8 mouse cellular contexts compared by ENCODE assay signal in genomic region chr2:160597582-160598281, GRCm38 (mm10). TPM values are rescaled to one million over a fixed set of nuclear protein-coding genes. Genes with fewer than 3 reads are reported as not detected.
A peak's percentile ranks its signal among the peaks of the same experiment; 100 is the strongest.
DNase-seq lines count a peak whose midpoint lies in the region; ATAC-seq and TF ChIP-seq lines count a peak whose summit lies in the region.

No protein-coding gene starts in this region.

- H3K4me1 ChIP-seq in E14TG2a.4 (replicated peaks; ENCODE audit: low read depth, low read length), result peaks cover 10% of the 10 kb centered on the region; the same call in 1 of the 2 replicates
- no peaks in the 10 kb centered on the region for H3K4me1 ChIP-seq in forebrain, embryonic 10.5 days
- H3K4me1 ChIP-seq in liver, embryonic 16.5 days (ENCODE audit: control insufficient read depth, low read depth, low read length), result peaks cover 13% of the 10 kb centered on the region
- H3K4me1 ChIP-seq in neural tube, embryonic 12.5 days, result no peaks in the 10 kb centered on the region
- H3K4me1 ChIP-seq in stomach, postnatal 0 days (replicated peaks; ENCODE audit: control insufficient read depth, insufficient read depth), result no peaks in the 10 kb centered on the region

- H3K27me3 ChIP-seq in E14TG2a.4 (ENCODE audit: insufficient read depth, low read length), result peaks cover 5% of the 10 kb centered on the region
- no peaks in the 10 kb centered on the region for H3K27me3 ChIP-seq in forebrain, embryonic 10.5 days (ENCODE audit: poor library complexity, severe bottlenecking)
- no peaks in the 10 kb centered on the region; the same call in 1 of the 2 replicates for H3K27me3 ChIP-seq in liver, embryonic 16.5 days (ENCODE audit: control insufficient read depth, insufficient read depth, low read depth, low read length)
- H3K27me3 ChIP-seq in neural tube, embryonic 12.5 days (replicated peaks), result no peaks in the 10 kb centered on the region; the same call in 1 of the 2 replicates
- no peaks in the 10 kb centered on the region for H3K27me3 ChIP-seq in stomach, postnatal 0 days (ENCODE audit: control insufficient read depth, insufficient read depth, low read length)

- H3K9ac ChIP-seq in liver, embryonic 16.5 days (ENCODE audit: low read depth, low read length), result no peak overlapping the region
- no peak overlapping the region for H3K9ac ChIP-seq in neural tube, embryonic 12.5 days
- no peak overlapping the region for H3K9ac ChIP-seq in stomach, postnatal 0 days (ENCODE audit: low read length)

- WGBS in forebrain, embryonic 10.5 days, result 39% methylated on average over 12 of the region's 12 CpGs
- WGBS in liver, embryonic 16.5 days (ENCODE audit: insufficient replicate concordance), result 31% methylated on average over 12 of the region's 12 CpGs
- 37% methylated on average over 12 of the region's 12 CpGs for WGBS in neural tube, embryonic 12.5 days
- WGBS in stomach, postnatal 0 days, result 35% methylated on average over 12 of the region's 12 CpGs

- H3K27ac ChIP-seq in forebrain, embryonic 10.5 days, result no peak overlapping the region
- no peak overlapping the region for H3K27ac ChIP-seq in liver, embryonic 16.5 days (ENCODE audit: low read length)
- H3K27ac ChIP-seq in neural tube, embryonic 12.5 days, result no peak overlapping the region
- no peak overlapping the region for H3K27ac ChIP-seq in stomach, postnatal 0 days (replicated peaks)

- intact Hi-C loops in heart, postnatal 14 days (cut with DNase I), result loop anchor here (2.0 kb wide), 2 partner anchors 289 to 343 kb away; no protein-coding TSS in a partner anchor

- H3K4me3 ChIP-seq in E14TG2a.4 (replicated peaks; ENCODE audit: low read length), result no peak overlapping the region
- H3K4me3 ChIP-seq in forebrain, embryonic 10.5 days, result no peak overlapping the region
- no peak overlapping the region for H3K4me3 ChIP-seq in liver, embryonic 16.5 days (ENCODE audit: low read depth, low read length)
- H3K4me3 ChIP-seq in neural tube, embryonic 12.5 days, result no peak overlapping the region
- H3K4me3 ChIP-seq in stomach, postnatal 0 days (ENCODE audit: low read depth, low read length), result no peak overlapping the region

- TF ChIP-seq EP300 in stomach, postnatal 0 days (optimal IDR thresholded peaks at IDR 0.05), result no peak

- DNase-seq in c-Kit-positive CD71-negative TER-119-negative erythroid progenitor cells, embryonic 14.5 days (ENCODE audit: low read depth), result peak; percentile 60
- peak; percentile 79 for DNase-seq in forebrain, embryonic 10.5 days (ENCODE audit: extremely low spot score, low spot score)
- peak; percentile 73 to 81 for DNase-seq in heart, postnatal 14 days
- peak; percentile 59 to 81 for DNase-seq in kidney, postnatal 36 days
- DNase-seq in stomach, postnatal 0 days (ENCODE audit: low spot score), result peak; percentile 78

- no peaks in the 10 kb centered on the region for H3K9me3 ChIP-seq in E14TG2a.4 (ENCODE audit: low read length)
- H3K9me3 ChIP-seq in forebrain, embryonic 10.5 days, result no peaks in the 10 kb centered on the region
- H3K9me3 ChIP-seq in liver, embryonic 16.5 days (replicated peaks; ENCODE audit: control insufficient read depth, low read length), result no peaks in the 10 kb centered on the region
- no peaks in the 10 kb centered on the region for H3K9me3 ChIP-seq in neural tube, embryonic 12.5 days
- no peaks in the 10 kb centered on the region for H3K9me3 ChIP-seq in stomach, postnatal 0 days (ENCODE audit: control insufficient read depth, low read length)

- H3K36me3 ChIP-seq in E14TG2a.4 (ENCODE audit: insufficient read depth, low read length), result no peaks in the 10 kb centered on the region
- no peaks in the 10 kb centered on the region for H3K36me3 ChIP-seq in forebrain, embryonic 10.5 days (replicated peaks)
- no peaks in the 10 kb centered on the region for H3K36me3 ChIP-seq in liver, embryonic 16.5 days (ENCODE audit: control insufficient read depth, insufficient read depth)
- H3K36me3 ChIP-seq in neural tube, embryonic 12.5 days, result no peaks in the 10 kb centered on the region
- H3K36me3 ChIP-seq in stomach, postnatal 0 days (ENCODE audit: control insufficient read depth, insufficient read depth, low read length), result no peaks in the 10 kb centered on the region

- no peak overlapping the region for H3K4me2 ChIP-seq in liver, embryonic 16.5 days (ENCODE audit: low read depth, low read length)
- H3K4me2 ChIP-seq in neural tube, embryonic 12.5 days (replicated peaks), result no peak overlapping the region
- no peak overlapping the region for H3K4me2 ChIP-seq in stomach, postnatal 0 days (replicated peaks; ENCODE audit: low read depth)

- ATAC-seq in liver, embryonic 16.5 days (ENCODE audit: low read depth), result peak; percentile 49
- peak; percentile 63; the same call in 1 of the 2 replicates for ATAC-seq in neural tube, embryonic 12.5 days (ENCODE audit: low FRiP score, low read depth)
- peak; percentile 82 for ATAC-seq in stomach, postnatal 0 days (ENCODE audit: low FRiP score, low TSS enrichment)

- peak; percentile 89 for TF ChIP-seq CTCF in E14TG2a.4 (conservative IDR thresholded peaks at IDR 0.05; ENCODE audit: low read length)
- TF ChIP-seq CTCF in stomach, postnatal 0 days (IDR thresholded peaks at IDR 0.05; ENCODE audit: low read depth), result peak; percentile 99

RNA-seq across cellular contexts. Expression of gene Top1, which starts 48.0 kb away (rescaled TPM):
- polyA plus RNA-seq in forebrain, embryonic 10.5 days (2016; fragmentation: Nextera tagmentation; extraction: Ambion mirVana), result 113 and 118 TPM in 2 replicates
- 10 to 100 TPM; 59.1 to 60.9 TPM for total RNA-seq in heart, postnatal 14 days (2021)
- polyA plus RNA-seq in liver, embryonic 16.5 days (2015; fragmentation: Nextera tagmentation; extraction: Ambion mirVana), result 55.7 and 60.3 TPM in 2 replicates
- polyA plus RNA-seq in neural tube, embryonic 12.5 days (2016; fragmentation: Nextera tagmentation; extraction: Ambion mirVana), result 106 and 118 TPM in 2 replicates
- polyA plus RNA-seq in stomach, postnatal 0 days (2015; fragmentation: Nextera tagmentation; extraction: Ambion mirVana), result 29.7 and 30.6 TPM in 2 replicates
